Mouse (Mus musculus) large intestine, adult 2 months (tissue): Measurements from ENCODE around the gene Ttll12. TPM values are rescaled to one million over a fixed set of nuclear protein-coding genes. Genes with fewer than 3 reads are reported as not detected.

Experiments used
- DNase-seq: peaks from one replicate; pipeline ENCODE4 v3.0.0-alpha.2; 2012; ENCODE audit warnings: low read depth, low spot score
- WGBS: fragments of 180-500 bp; shearing (Covaris S2); methylation state at CpG from one replicate; pipeline ENCODE4 v1.1.7; 2018; 5-methylcytosine and 5-hydroxymethylcytosine counted together
- polyA plus RNA-seq: library from polyadenylated mRNA; depleted of rRNA; stranded (reverse); fragments of >200 nt; gene quantifications from 2 replicates; pipeline ENCODE4 v1.2.3, GENCODE M21; 2012

The Ttll12 gene
- polyA plus RNA-seq, 1 experiment: 19.8 TPM

- 58% methylated on average over 5 of the region's 5 CpGs for WGBS
- DNase-seq: no peak
Measured at GRCm38 (mm10) chr15:83566006-83566405, 29.0 kb downstream of the Ttll12 start.

- DNase-seq: peak; percentile 36
- 54% methylated on average over 3 of the region's 3 CpGs for WGBS
Measured at GRCm38 (mm10) chr15:83565434-83565833, 29.5 kb downstream of the Ttll12 start.

GRCm38 (mm10) chr15:83563857-83564651, 30.9 kb downstream of the Ttll12 start:
- peak; percentile 46 for DNase-seq
- WGBS: 1% methylated on average over 27 of the region's 27 CpGs

- under 1% methylated on average over 28 of the region's 28 CpGs for WGBS
- peak; percentile 47 for DNase-seq
Measured at GRCm38 (mm10) chr15:83563327-83563856, 31.6 kb downstream of the Ttll12 start, which contains the start of the genes Tspo and Mcat. TSS of gene Tspo (plus strand) at chr15:83563592. TSS of gene Mcat (minus strand) at chr15:83563787.

GRCm38 (mm10) chr15:83562626-83563270, 32.2 kb downstream of the Ttll12 start:
- peak; percentile 50 for DNase-seq
- WGBS: 26% methylated on average over 15 of the region's 15 CpGs

- 68% methylated on average over 5 of the region's 5 CpGs for WGBS
- DNase-seq: no peak
Measured at GRCm38 (mm10) chr15:83560941-83561477, 33.9 kb downstream of the Ttll12 start.

GRCm38 (mm10) chr15:83555161-83555974, 39.6 kb downstream of the Ttll12 start:
- WGBS: under 1% methylated on average over 74 of the region's 74 CpGs
- DNase-seq: peak; percentile 61

- DNase-seq: no peak
Measured at GRCm38 (mm10) chr15:83553831-83554230, 41.1 kb downstream of the Ttll12 start.

- 85% methylated on average over 2 of the region's 2 CpGs for WGBS
- DNase-seq: no peak
Measured at GRCm38 (mm10) chr15:83550137-83550536, 44.8 kb downstream of the Ttll12 start.

GRCm38 (mm10) chr15:83547144-83547543, 47.8 kb downstream of the Ttll12 start:
- DNase-seq: no peak
- whole genome bisulfite sequencing: 93% methylated on average over 8 of the region's 8 CpGs

- WGBS: 88% methylated on average over 7 of the region's 7 CpGs
- no peak for DNase-seq
Measured at GRCm38 (mm10) chr15:83546029-83546428, 48.9 kb downstream of the Ttll12 start.

GRCm38 (mm10) chr15:83541647-83542287, 53.2 kb downstream of the Ttll12 start:
- DNase-seq: no peak
- WGBS: 66% methylated on average over 9 of the region's 9 CpGs

- no peak for DNase-seq
- 46% methylated on average over 4 of the region's 4 CpGs for WGBS
Measured at GRCm38 (mm10) chr15:83539905-83540304, 55.1 kb downstream of the Ttll12 start.

- WGBS: 93% methylated on average over 2 of the region's 2 CpGs
- no peak for DNase-seq
Measured at GRCm38 (mm10) chr15:83538855-83539254, 56.1 kb downstream of the Ttll12 start.

GRCm38 (mm10) chr15:83535890-83536231, 59.1 kb downstream of the Ttll12 start:
- 45% methylated on average over 6 of the region's 6 CpGs for WGBS
- DNase-seq: no peak

GRCm38 (mm10) chr15:83534960-83535889, 59.7 kb downstream of the Ttll12 start:
- 21% methylated on average over 17 of the region's 17 CpGs for WGBS
- DNase-seq: no peak

GRCm38 (mm10) chr15:83532606-83533005, 62.4 kb downstream of the Ttll12 start:
- no peak for DNase-seq
- WGBS: 86% methylated on average over 7 of the region's 7 CpGs

- no peak for DNase-seq
- WGBS: 89% methylated on average over 5 of the region's 5 CpGs
Measured at GRCm38 (mm10) chr15:83531961-83532469, 62.9 kb downstream of the Ttll12 start.
